Mouse (Mus musculus): Measurements from ENCODE around the gene Nlrp9b.
"Not testable (repeated sequence)": the region's sequence is repeated elsewhere in the genome, so short reads cannot be mapped to it uniquely, and the experiment has no call there.

Gene Nlrp9b

GRCm38 (mm10) chr7:19991165-19991564 lies at the start of gene Nlrp9b:
Nlrp9b (plus strand) TSS chr7:19991465.
- not testable (repeated sequence) for DNase-seq (ENCODE audit: low read depth)

GRCm38 (mm10) chr7:19944709-19945108 lies 46.6 kb upstream of the Nlrp9b start:
- DNase-seq (ENCODE audit: low read depth) = peak; percentile 60

GRCm38 (mm10) chr7:19945201-19945600 lies 46.1 kb upstream of the Nlrp9b start:
- peak; percentile 78 for DNase-seq (ENCODE audit: low read depth)

GRCm38 (mm10) chr7:19945821-19946515 lies 45.3 kb upstream of the Nlrp9b start:
- DNase-seq (ENCODE audit: low read depth) = peak; percentile 92

GRCm38 (mm10) chr7:19948956-19949355 lies 42.3 kb upstream of the Nlrp9b start:
- DNase-seq (ENCODE audit: low read depth) = peak; percentile 78

- DNase-seq (ENCODE audit: low read depth) = peak; percentile 84
Observed at GRCm38 (mm10) chr7:19949996-19950395, 41.3 kb upstream of the Nlrp9b start.

- DNase-seq (ENCODE audit: low read depth) = peak; percentile 65
Observed at GRCm38 (mm10) chr7:19950589-19950988, 40.7 kb upstream of the Nlrp9b start, which contains the start of gene Igsf23. Igsf23 (minus strand) TSS chr7:19950756.

- DNase-seq (ENCODE audit: low read depth) = no peak
Observed at GRCm38 (mm10) chr7:19952320-19952986, 38.8 kb upstream of the Nlrp9b start.

GRCm38 (mm10) chr7:19953054-19953453 lies 38.2 kb upstream of the Nlrp9b start:
- DNase-seq (ENCODE audit: low read depth) = no peak

GRCm38 (mm10) chr7:19955861-19956260 lies 35.4 kb upstream of the Nlrp9b start:
- DNase-seq (ENCODE audit: low read depth) = no peak

- DNase-seq (ENCODE audit: low read depth) = peak; percentile 93
Observed at GRCm38 (mm10) chr7:19956341-19956781, 34.9 kb upstream of the Nlrp9b start.

- DNase-seq (ENCODE audit: low read depth) = no peak
Observed at GRCm38 (mm10) chr7:19962423-19962822, 28.8 kb upstream of the Nlrp9b start.

GRCm38 (mm10) chr7:19964985-19965579 lies 26.2 kb upstream of the Nlrp9b start, which contains the start of gene Ceacam20:
Ceacam20 (plus strand) TSS chr7:19965412.
- DNase-seq (ENCODE audit: low read depth) = no peak

GRCm38 (mm10) chr7:19969106-19969505 lies 22.2 kb upstream of the Nlrp9b start:
- no peak for DNase-seq (ENCODE audit: low read depth)

- peak; percentile 33 for DNase-seq (ENCODE audit: low read depth)
Observed at GRCm38 (mm10) chr7:19969541-19970090, 21.6 kb upstream of the Nlrp9b start.

- DNase-seq (ENCODE audit: low read depth) = no peak
Observed at GRCm38 (mm10) chr7:19970196-19970595, 21.1 kb upstream of the Nlrp9b start.

- no peak for DNase-seq (ENCODE audit: low read depth)
Observed at GRCm38 (mm10) chr7:19971516-19971915, 19.7 kb upstream of the Nlrp9b start.

GRCm38 (mm10) chr7:19996721-19997120 lies 5.5 kb downstream of the Nlrp9b start:
- DNase-seq (ENCODE audit: low read depth) = not testable (repeated sequence)

- no peak for DNase-seq (ENCODE audit: low read depth)
Observed at GRCm38 (mm10) chr7:20009987-20010386, 18.7 kb downstream of the Nlrp9b start.

- DNase-seq (ENCODE audit: low read depth) = peak; percentile 7
Observed at GRCm38 (mm10) chr7:20064100-20064499, 72.8 kb downstream of the Nlrp9b start.

- DNase-seq (ENCODE audit: low read depth) = not testable (repeated sequence)
Observed at GRCm38 (mm10) chr7:20078118-20078517, 86.9 kb downstream of the Nlrp9b start.

- not testable (repeated sequence) for DNase-seq (ENCODE audit: low read depth)
Observed at GRCm38 (mm10) chr7:20099380-20099779, 108.1 kb downstream of the Nlrp9b start, which contains the start of gene Vmn1r91. Vmn1r91 (plus strand) TSS chr7:20099680.

Data from induced T-regulatory cell, adult 2 months (primary cell).